22 mouse cellular contexts compared by ENCODE assay signal in the genomic region with DNA sequence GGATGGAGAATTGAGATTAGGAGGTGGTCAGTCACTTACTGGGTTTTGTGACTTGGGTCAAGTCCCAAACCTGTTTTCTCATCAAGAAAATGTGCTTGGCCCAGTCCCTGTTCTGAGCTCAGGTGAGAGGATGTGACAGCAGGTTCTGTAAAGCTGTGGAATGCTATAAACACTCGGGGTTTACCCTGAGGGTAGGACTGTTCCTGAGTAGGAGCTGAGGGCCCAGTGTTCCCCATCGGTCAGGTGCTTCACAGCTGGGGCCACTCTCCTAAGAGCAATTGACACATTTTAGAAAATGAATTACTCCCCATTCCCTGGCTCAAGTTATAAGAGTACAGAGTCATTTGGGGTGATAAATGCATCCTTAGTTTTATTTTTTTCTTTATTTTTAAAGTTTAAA. TPM values are rescaled to one million over a fixed set of nuclear protein-coding genes. Genes with fewer than 3 reads are reported as not detected.
DNase-seq lines count a peak whose midpoint lies in the region; ATAC-seq and TF ChIP-seq lines count a peak whose summit lies in the region.
"Had no signal": no experiment of that assay in that cellular context is flagged by ENCODE, and none has a peak within 500 bp of the region (broad histone marks: within the 10 kb centered on the region; RNA-seq: fewer than 3 reads in every experiment).

No protein-coding gene starts in this region.

- WGBS in kidney, adult 2 months: 43% methylated on average over 2 of the region's 2 CpGs
- WGBS in kidney, embryonic 15.5 days: 57% methylated on average over 2 of the region's 2 CpGs
- WGBS in spleen, adult 2 months: 75% methylated on average over 2 of the region's 2 CpGs

- H3K27me3 ChIP-seq in kidney, adult 2 months (replicated peaks; ENCODE audit: control insufficient read depth, insufficient read depth, low read length): no peaks in the 10 kb centered on the region
- no peaks in the 10 kb centered on the region for H3K27me3 ChIP-seq in kidney, embryonic 15.5 days
- H3K27me3 ChIP-seq in spleen, adult 2 months (ENCODE audit: control insufficient read depth, insufficient read depth, low read length): no peaks in the 10 kb centered on the region
- H3K27me3 ChIP-seq: embryonic facial prominence, embryonic 13.5 days; embryonic facial prominence, embryonic 15.5 days; forebrain, embryonic 12.5 days had no signal

- no peak overlapping the region for H3K9ac ChIP-seq in kidney, embryonic 15.5 days
- H3K9ac ChIP-seq: embryonic facial prominence, embryonic 13.5 days; embryonic facial prominence, embryonic 15.5 days; forebrain, embryonic 12.5 days had no signal

- peak; percentile 75 for DNase-seq in kidney, adult 2 months
- no peak for DNase-seq in kidney, postnatal 4 days
- peak; percentile 33 to 77 for DNase-seq in kidney, postnatal 25 days
- no peak for DNase-seq in spleen, adult 2 months (ENCODE audit: low read depth in 1 of 2, low spot score in 2 of 2)
- DNase-seq in spleen, postnatal 4 days (ENCODE audit: low spot score in 2 of 2): no peak
- DNase-seq: adrenal gland, adult 2 months; adrenal gland, postnatal 10 days; adrenal gland, postnatal 25 days; cerebellum, adult 11 months; cerebellum, adult 18-20 months; cerebellum, adult 8-10 months; cerebellum, adult 9-11 months; cerebellum, postnatal 14 days; cerebellum, postnatal 36 days; embryo, embryonic 11 days had no signal

- no peaks in the 10 kb centered on the region for H3K9me3 ChIP-seq in kidney, embryonic 15.5 days (replicated peaks)
- H3K9me3 ChIP-seq: embryonic facial prominence, embryonic 13.5 days; embryonic facial prominence, embryonic 15.5 days; forebrain, embryonic 10.5 days; forebrain, embryonic 12.5 days had no signal

- peaks cover 20% of the 10 kb centered on the region; the same call in 1 of the 2 replicates for H3K4me1 ChIP-seq in kidney, adult 2 months (ENCODE audit: control insufficient read depth, insufficient read depth, low read length)
- peaks cover 5% of the 10 kb centered on the region; the same call in 1 of the 2 replicates for H3K4me1 ChIP-seq in kidney, embryonic 15.5 days
- H3K4me1 ChIP-seq in spleen, adult 2 months (ENCODE audit: control insufficient read depth, insufficient read depth, insufficient read length): peaks cover 3% of the 10 kb centered on the region; the same call in 1 of the 2 replicates

- no peak for TF ChIP-seq POLR2A in kidney, adult 2 months (IDR thresholded peaks at IDR 0.05; ENCODE audit: low read depth, low read length)
- no peak for TF ChIP-seq POLR2A in spleen, adult 2 months (IDR thresholded peaks at IDR 0.05; ENCODE audit: low read depth, low read length)

- no peak overlapping the region for H3K4me3 ChIP-seq in kidney, adult 2 months (ENCODE audit: insufficient read depth, low read depth, low read length)
- H3K4me3 ChIP-seq in kidney, embryonic 15.5 days (replicated peaks): no peak overlapping the region
- no peak overlapping the region for H3K4me3 ChIP-seq in spleen, adult 2 months (ENCODE audit: extremely low read depth, insufficient read depth, insufficient read length)
- H3K4me3 ChIP-seq: embryonic facial prominence, embryonic 13.5 days; embryonic facial prominence, embryonic 15.5 days; erythroblast, embryonic 14.5 days; forebrain, embryonic 10.5 days; forebrain, embryonic 12.5 days had no signal

- no peak overlapping the region for H3K27ac ChIP-seq in kidney, adult 2 months (ENCODE audit: insufficient read depth, low read depth, low read length)
- H3K27ac ChIP-seq in kidney, embryonic 15.5 days: no peak overlapping the region
- peak overlapping the region; percentile 76 for H3K27ac ChIP-seq in spleen, adult 2 months (ENCODE audit: insufficient read depth, low read length)
- H3K27ac ChIP-seq: embryonic facial prominence, embryonic 13.5 days; embryonic facial prominence, embryonic 15.5 days; forebrain, embryonic 10.5 days; forebrain, embryonic 12.5 days had no signal

- ATAC-seq in kidney, embryonic 15.5 days (replicated peaks; ENCODE audit: low FRiP score): no peak
- ATAC-seq: forebrain, embryonic 14.5 days had no signal

- TF ChIP-seq CTCF in kidney, adult 2 months (conservative IDR thresholded peaks at IDR 0.05; ENCODE audit: insufficient read depth, insufficient read length, low read depth, low read length): no peak
- TF ChIP-seq CTCF in spleen, adult 2 months (IDR thresholded peaks at IDR 0.05; ENCODE audit: extremely low read depth, insufficient read depth, insufficient read length, insufficient replicate concordance): no peak

- H3K4me2 ChIP-seq in kidney, embryonic 15.5 days: no peak overlapping the region
- H3K4me2 ChIP-seq: embryonic facial prominence, embryonic 13.5 days; embryonic facial prominence, embryonic 15.5 days; forebrain, embryonic 12.5 days had no signal

- H3K36me3 ChIP-seq in kidney, adult 2 months (ENCODE audit: control insufficient read depth, insufficient read depth, low read length): no peaks in the 10 kb centered on the region; the same call in 1 of the 2 replicates
- H3K36me3 ChIP-seq in kidney, embryonic 15.5 days: peaks cover 6% of the 10 kb centered on the region; the same call in 1 of the 2 replicates
- peaks cover 11% of the 10 kb centered on the region for H3K36me3 ChIP-seq in spleen, adult 2 months (ENCODE audit: control insufficient read depth, insufficient read depth, low read length)
- H3K36me3 ChIP-seq: embryonic facial prominence, embryonic 13.5 days; forebrain, embryonic 12.5 days had no signal

RNA-seq across cellular contexts. Expression of a gene that starts 11.3 kb away (rescaled TPM):
- 12.1 and 12.8 TPM in 2 replicates for polyA plus RNA-seq in kidney, adult 2 months (2012; rRNA removed)
- polyA plus RNA-seq in kidney, embryonic 15.5 days (2015; fragmentation: Nextera tagmentation; extraction: Ambion mirVana): 11.1 and 12.0 TPM in 2 replicates
- polyA plus RNA-seq in spleen, adult 2 months (2012; rRNA removed): 9.1 and 10.4 TPM in 2 replicates
- polyA plus RNA-seq: erythroblast, embryonic 14.5 days had no signal

Comparison
In these comparisons a context has a peak if more than half of its experiments do, and no peak if none do; other contexts are left out.
1. DNase-seq: peak in kidney, adult 2 months (single experiment) and kidney, postnatal 25 days (2 of 2); none in kidney, postnatal 4 days (0 of 2), spleen, adult 2 months (0 of 2) and spleen, postnatal 4 days (0 of 2).